Mouse (Mus musculus): ENCODE measurements around the gene Cdc16. TPM values are rescaled to one million over a fixed set of nuclear protein-coding genes. Genes with fewer than 3 reads are reported as not detected.
A peak's percentile ranks its signal among the peaks of the same experiment; 100 is the strongest.

The Cdc16 gene
- 80.9 and 89.3 TPM in 2 replicates for total RNA-seq (2014; rRNA removed; ENCODE audit: low replicate concordance)
- polyA plus RNA-seq (2015; fragmentation: Nextera tagmentation; extraction: Ambion mirVana), result 52.0 and 53.1 TPM in 2 replicates

- Histone ChIP-seq H3K36me3 (replicated peaks; ENCODE audit: control insufficient read depth, insufficient read depth, low read length) (peaks cover 19% of the 10 kb centered on the region), H3K9ac (replicated peaks; ENCODE audit: low read depth, low read length) (peak within 1 kb of the TSS; percentile 93), H3K27me3 (ENCODE audit: control insufficient read depth, insufficient read depth, low read length) (no peaks in the 10 kb centered on the region), H3K4me3 (ENCODE audit: low read depth, low read length) (peak within 1 kb of the TSS; percentile 95), H3K4me1 (ENCODE audit: control insufficient read depth, insufficient read depth) (0 out of 2 replicates have a peak, but pooled peaks cover 11% of the 10 kb centered on the region), H3K4me2 (ENCODE audit: low read depth, low read length) (peak within 1 kb of the TSS; percentile 73), H3K27ac (ENCODE audit: low read depth) (peak within 1 kb of the TSS; percentile 91), H3K9me3 (replicated peaks; ENCODE audit: control insufficient read depth, low read length) (no peaks in the 10 kb centered on the region)
- DNase-seq (ENCODE audit: low spot score) (peak; percentile 74), ATAC-seq (ENCODE audit: insufficient read depth, low read depth) (peak; percentile 95)
- TF ChIP-seq EP300 (IDR thresholded peaks at IDR 0.05; ENCODE audit: low read depth), result no peak
- no peak for TF ChIP-seq CTCF (IDR thresholded peaks at IDR 0.05; ENCODE audit: low read depth)
- 6% methylated on average over 40 of the region's 40 CpGs for WGBS
These were observed at the start of gene Cdc16 for GRCm38 (mm10) chr8:13756982-13757804. Gene Cdc16, plus strand, starts transcription at chr8:13757676.

- Histone ChIP-seq H3K4me3 (ENCODE audit: low read depth, low read length) (no peak overlapping the region), H3K4me1 (ENCODE audit: control insufficient read depth, insufficient read depth) (0 out of 2 replicates have a peak, but pooled peaks cover 5% of the 10 kb centered on the region), H3K4me2 (ENCODE audit: low read depth, low read length) (no peak overlapping the region), H3K36me3 (replicated peaks; ENCODE audit: control insufficient read depth, insufficient read depth, low read length) (no peaks in the 10 kb centered on the region), H3K9ac (replicated peaks; ENCODE audit: low read depth, low read length) (no peak overlapping the region), H3K9me3 (replicated peaks; ENCODE audit: control insufficient read depth, low read length) (no peaks in the 10 kb centered on the region), H3K27me3 (ENCODE audit: control insufficient read depth, insufficient read depth, low read length) (no peaks in the 10 kb centered on the region), H3K27ac (ENCODE audit: low read depth) (no peak overlapping the region)
- TF ChIP-seq CTCF (IDR thresholded peaks at IDR 0.05; ENCODE audit: low read depth) (no peak), EP300 (IDR thresholded peaks at IDR 0.05; ENCODE audit: low read depth) (no peak)
- no peak for DNase-seq (ENCODE audit: low spot score)
- no peak for ATAC-seq (ENCODE audit: insufficient read depth, low read depth)
- 92% methylated on average over 5 of the region's 5 CpGs for WGBS
These were observed 49.0 kb upstream of the Cdc16 start for GRCm38 (mm10) chr8:13708514-13708913.

- no peak overlapping the region for H3K4me2 ChIP-seq (ENCODE audit: low read depth, low read length)
- no peak overlapping the region for H3K27ac ChIP-seq (ENCODE audit: low read depth)
- H3K27me3 ChIP-seq (ENCODE audit: control insufficient read depth, insufficient read depth, low read length), result no peaks in the 10 kb centered on the region
- H3K4me1 ChIP-seq (ENCODE audit: control insufficient read depth, insufficient read depth), result no peaks in the 10 kb centered on the region
- no peak overlapping the region for H3K9ac ChIP-seq (replicated peaks; ENCODE audit: low read depth, low read length)
- no peaks in the 10 kb centered on the region for H3K36me3 ChIP-seq (replicated peaks; ENCODE audit: control insufficient read depth, insufficient read depth, low read length)
- no peak for DNase-seq (ENCODE audit: low spot score)
- WGBS, result 85% methylated on average over 8 of the region's 8 CpGs
- TF ChIP-seq CTCF (IDR thresholded peaks at IDR 0.05; ENCODE audit: low read depth), result no peak
- no peak for TF ChIP-seq EP300 (IDR thresholded peaks at IDR 0.05; ENCODE audit: low read depth)
- no peak for ATAC-seq (ENCODE audit: insufficient read depth, low read depth)
- H3K9me3 ChIP-seq (replicated peaks; ENCODE audit: control insufficient read depth, low read length), result no peaks in the 10 kb centered on the region
- no peak overlapping the region for H3K4me3 ChIP-seq (ENCODE audit: low read depth, low read length)
These were observed 38.5 kb upstream of the Cdc16 start for GRCm38 (mm10) chr8:13718980-13719379.

- Histone ChIP-seq H3K4me2 (ENCODE audit: low read depth, low read length) (no peak overlapping the region), H3K4me3 (ENCODE audit: low read depth, low read length) (no peak overlapping the region)
These were observed 31.8 kb upstream of the Cdc16 start for GRCm38 (mm10) chr8:13725722-13726121.

GRCm38 (mm10) chr8:13727469-13728094 is 29.9 kb upstream of the Cdc16 start:
- Histone ChIP-seq H3K4me3 (ENCODE audit: low read depth, low read length) (no peak overlapping the region), H3K9me3 (replicated peaks; ENCODE audit: control insufficient read depth, low read length) (no peaks in the 10 kb centered on the region), H3K36me3 (replicated peaks; ENCODE audit: control insufficient read depth, insufficient read depth, low read length) (no peaks in the 10 kb centered on the region), H3K4me1 (ENCODE audit: control insufficient read depth, insufficient read depth) (no peaks in the 10 kb centered on the region), H3K27me3 (ENCODE audit: control insufficient read depth, insufficient read depth, low read length) (no peaks in the 10 kb centered on the region), H3K4me2 (ENCODE audit: low read depth, low read length) (no peak overlapping the region), H3K27ac (ENCODE audit: low read depth) (no peak overlapping the region), H3K9ac (replicated peaks; ENCODE audit: low read depth, low read length) (no peak overlapping the region)
- TF ChIP-seq EP300 (IDR thresholded peaks at IDR 0.05; ENCODE audit: low read depth) (no peak), CTCF (IDR thresholded peaks at IDR 0.05; ENCODE audit: low read depth) (no peak)
- 67% methylated on average over 10 of the region's 10 CpGs for WGBS
- ATAC-seq (ENCODE audit: insufficient read depth, low read depth) (no peak), DNase-seq (ENCODE audit: low spot score) (no peak)

More at GRCm38 (mm10) chr8:13725722-13726121, 31.8 kb upstream of the Cdc16 start:
- Histone ChIP-seq H3K36me3 (replicated peaks; ENCODE audit: control insufficient read depth, insufficient read depth, low read length) (no peaks in the 10 kb centered on the region), H3K27ac (ENCODE audit: low read depth) (no peak overlapping the region), H3K4me1 (ENCODE audit: control insufficient read depth, insufficient read depth) (no peaks in the 10 kb centered on the region), H3K27me3 (ENCODE audit: control insufficient read depth, insufficient read depth, low read length) (no peaks in the 10 kb centered on the region), H3K9ac (replicated peaks; ENCODE audit: low read depth, low read length) (no peak overlapping the region), H3K9me3 (replicated peaks; ENCODE audit: control insufficient read depth, low read length) (no peaks in the 10 kb centered on the region)
- ATAC-seq (ENCODE audit: insufficient read depth, low read depth), result no peak
- no peak for TF ChIP-seq EP300 (IDR thresholded peaks at IDR 0.05; ENCODE audit: low read depth)
- TF ChIP-seq CTCF (IDR thresholded peaks at IDR 0.05; ENCODE audit: low read depth), result peak; percentile 55
- DNase-seq (ENCODE audit: low spot score), result peak; percentile 55

Data from heart, postnatal 0 days (tissue).